In the genomic region with DNA sequence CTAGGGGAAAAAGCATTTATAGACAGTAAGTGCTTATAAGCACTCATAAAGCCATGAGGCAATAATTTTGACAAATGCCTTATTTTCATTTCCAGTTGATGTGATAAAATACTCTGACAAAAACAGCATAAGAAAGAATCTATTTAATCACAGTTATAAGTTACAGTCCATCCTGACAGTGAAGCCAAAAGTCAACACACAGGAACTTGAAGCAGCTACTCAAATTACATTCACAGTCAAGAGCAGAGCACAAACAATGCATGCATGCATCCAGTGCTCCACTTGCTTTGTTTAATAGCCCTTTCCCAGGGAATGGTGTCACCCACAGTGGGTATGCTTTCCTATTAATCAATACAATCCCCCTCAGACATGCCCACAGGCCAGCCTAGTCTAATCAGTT, we compare ENCODE assay signal across 20 mouse cellular contexts.
"Had no signal": no experiment of that assay in that cellular context is flagged by ENCODE, and none has a peak within 500 bp of the region (broad histone marks: within the 10 kb centered on the region; RNA-seq: fewer than 3 reads in every experiment).

No protein-coding gene starts in this region.

- H3K4me3 ChIP-seq: heart, embryonic 10.5 days; heart, embryonic 12.5 days; hindbrain, embryonic 10.5 days; hindbrain, embryonic 12.5 days; intestine, embryonic 15.5 days; layer of hippocampus, adult 2 months; limb, embryonic 13.5 days; limb, embryonic 15.5 days; liver, embryonic 12.5 days had no signal

- H3K27ac ChIP-seq: heart, embryonic 10.5 days; hindbrain, embryonic 10.5 days; hindbrain, embryonic 12.5 days; hindbrain, embryonic 14.5 days; intestine, embryonic 15.5 days; layer of hippocampus, adult 2 months; limb, embryonic 13.5 days; limb, embryonic 15.5 days; liver, embryonic 12.5 days; liver, embryonic 14.5 days had no signal

- H3K9ac ChIP-seq: heart, embryonic 12.5 days; hindbrain, embryonic 12.5 days; hindbrain, embryonic 14.5 days; intestine, embryonic 15.5 days; limb, embryonic 13.5 days; limb, embryonic 15.5 days; liver, embryonic 12.5 days; liver, embryonic 14.5 days had no signal

- ATAC-seq: hindbrain, embryonic 16.5 days; intestine, embryonic 15.5 days; intestine, postnatal 0 days; liver, embryonic 12.5 days had no signal

- H3K36me3 ChIP-seq: intestine, embryonic 15.5 days; liver, embryonic 12.5 days had no signal

- H3K9me3 ChIP-seq: heart, embryonic 10.5 days; heart, embryonic 12.5 days; hindbrain, embryonic 10.5 days; hindbrain, embryonic 12.5 days; intestine, embryonic 15.5 days; limb, embryonic 13.5 days; limb, embryonic 15.5 days; liver, embryonic 12.5 days had no signal

- H3K27me3 ChIP-seq: heart, embryonic 12.5 days; hindbrain, embryonic 12.5 days; intestine, embryonic 15.5 days; limb, embryonic 13.5 days; limb, embryonic 15.5 days; liver, embryonic 12.5 days had no signal

- H3K4me1 ChIP-seq: heart, embryonic 10.5 days; heart, embryonic 12.5 days; hindbrain, embryonic 10.5 days; hindbrain, embryonic 12.5 days; intestine, embryonic 15.5 days; limb, embryonic 13.5 days; limb, embryonic 15.5 days; liver, embryonic 12.5 days had no signal

- H3K4me2 ChIP-seq: heart, embryonic 12.5 days; hindbrain, embryonic 12.5 days; hindbrain, embryonic 14.5 days; intestine, embryonic 15.5 days; limb, embryonic 13.5 days; limb, embryonic 15.5 days; liver, embryonic 12.5 days had no signal

- DNase-seq: gastrocnemius, postnatal 10 days; gastrocnemius, postnatal 25 days; heart, postnatal 10 days; heart, postnatal 4 days; kidney, adult 18-20 months; kidney, postnatal 14 days; left cerebral cortex, postnatal 4 days had no signal
